Mouse (Mus musculus) stomach, postnatal 0 days (tissue): ENCODE measurements at regions not wholly inside any gene's neighbourhood (a gene's known extent, or its start where the extent isn't known, plus 50 kb on each side); places are given as distances from the start of the nearest gene placed in this dataset.

ENCODE experiments used
- ATAC-seq: fragments of 200-750 bp; cut with Nextera tagmentation; 2 replicates; pipeline ENCODE4 v1.8.0; 2017; ENCODE audit not compliant: low FRiP score, low TSS enrichment
- DNase-seq: peaks from one replicate; pipeline ENCODE4 v3.0.0-alpha.2; 2016; ENCODE audit warnings: low spot score
- H3K27ac ChIP-seq: fragments of 300-500 bp; sonication (generic); replicated peaks from 2 replicates; pipeline ENCODE4 v1.5.1; 2014; ENCODE audit warnings: mild to moderate bottlenecking, control low read depth
- H3K27me3 ChIP-seq: fragments of 300-500 bp; sonication (generic); 2 replicates; pipeline ENCODE4 v1.6.1; 2014; ENCODE audit warnings: low read length; ENCODE audit not compliant: control insufficient read depth, insufficient read depth
- H3K36me3 ChIP-seq: fragments of 300-500 bp; sonication (generic); 2 replicates; pipeline ENCODE4 v1.6.1; 2014; ENCODE audit warnings: low read length, mixed read lengths; ENCODE audit not compliant: control insufficient read depth, insufficient read depth
- H3K4me1 ChIP-seq: fragments of 300-500 bp; sonication (generic); replicated peaks from 2 replicates; pipeline ENCODE4 v1.6.1; 2014; ENCODE audit warnings: antibody characterized with exemption; ENCODE audit not compliant: control insufficient read depth, insufficient read depth
- H3K4me2 ChIP-seq: fragments of 300-500 bp; sonication (generic); replicated peaks from 2 replicates; pipeline ENCODE4 v1.6.1; 2014; ENCODE audit warnings: low read depth, mild to moderate bottlenecking, control low read depth, moderate library complexity
- H3K4me3 ChIP-seq: fragments of 300-500 bp; sonication (generic); 2 replicates; pipeline ENCODE4 v1.5.1; 2014; ENCODE audit warnings: low read depth, low read length, control low read depth
- H3K9ac ChIP-seq: fragments of 300-500 bp; sonication (generic); 2 replicates; pipeline ENCODE4 v1.6.1; 2014; ENCODE audit warnings: mild to moderate bottlenecking, low read length, control low read depth, mixed read lengths
- H3K9me3 ChIP-seq: fragments of 300-500 bp; sonication (generic); 2 replicates; pipeline ENCODE4 v1.6.1; 2016; ENCODE audit warnings: low read length; ENCODE audit not compliant: control insufficient read depth
- CTCF ChIP-seq: IDR thresholded peaks from 2 replicates; pipeline ENCODE4 v1.5.1; 2016; ENCODE audit warnings: antibody characterized with exemption, low read depth, mild to moderate bottlenecking, moderate library complexity
- EP300 ChIP-seq: optimal IDR thresholded peaks from 2 replicates; pipeline ENCODE3; 2016; ENCODE audit warnings: antibody characterized with exemption
- WGBS: fragments of 180-500 bp; shearing (Covaris S2); extraction: QIAGEN DNeasy Blood & Tissue Kit; methylation state at CpG from one replicate; pipeline ENCODE4 v1.1.7; 2014; 5-methylcytosine and 5-hydroxymethylcytosine counted together

DNA sequence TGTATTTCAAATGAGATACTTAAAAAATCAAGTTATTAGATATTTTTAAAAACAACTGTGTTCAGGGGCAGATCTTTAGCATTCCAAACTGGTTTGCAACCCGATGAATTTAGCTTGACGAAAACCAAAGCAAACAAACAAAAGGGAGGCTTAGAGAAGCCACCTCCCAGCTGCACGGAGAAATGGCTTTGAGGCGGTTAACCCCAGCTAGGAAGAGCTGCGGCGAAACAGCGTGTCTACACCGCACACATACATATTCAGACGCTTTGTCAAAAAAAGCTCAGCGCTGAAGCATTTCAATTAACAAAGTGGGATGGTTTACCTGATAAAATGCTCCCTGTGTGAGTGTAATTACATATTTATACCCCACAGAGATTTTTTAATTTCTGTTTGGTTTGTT, 123.0 kb upstream of the Ap5m1 start:
- no peak overlapping the region; the same call in 1 of the 2 replicates for H3K4me2 ChIP-seq
- H3K9ac ChIP-seq, result no peak overlapping the region
- no peaks in the 10 kb centered on the region for H3K4me1 ChIP-seq
- no peak for ATAC-seq
- no peak overlapping the region for H3K27ac ChIP-seq
- no peaks in the 10 kb centered on the region for H3K9me3 ChIP-seq
- H3K4me3 ChIP-seq, result no peak overlapping the region
- no peak for TF ChIP-seq EP300
- no peak for TF ChIP-seq CTCF
- H3K36me3 ChIP-seq, result no peaks in the 10 kb centered on the region
- no peak for DNase-seq
- no peaks in the 10 kb centered on the region for H3K27me3 ChIP-seq
- WGBS, result 36% methylated on average over 10 of the region's 10 CpGs

DNA sequence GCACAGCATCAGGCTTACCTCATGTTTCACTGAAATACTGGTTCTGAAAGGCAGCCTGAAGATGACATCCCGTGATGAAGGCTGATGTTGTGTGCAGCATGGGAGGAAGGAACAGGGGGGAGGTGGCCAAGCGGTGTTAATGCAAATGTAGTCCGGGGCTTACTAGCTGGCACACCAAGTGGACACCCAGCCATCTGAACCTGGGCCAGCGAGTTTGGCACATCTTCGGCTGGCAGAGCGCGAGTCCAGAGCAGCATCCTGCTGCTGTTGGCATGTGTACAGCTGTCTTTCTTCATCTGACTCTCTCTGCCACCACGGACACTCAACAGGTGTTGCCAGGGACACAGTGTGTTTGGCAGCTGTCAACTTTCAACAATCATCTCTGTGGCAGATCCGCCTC, 135.0 kb upstream of the Ap5m1 start:
- no peak overlapping the region for H3K4me3 ChIP-seq
- ATAC-seq (no peak), DNase-seq (no peak)
- no peaks in the 10 kb centered on the region for H3K4me1 ChIP-seq
- WGBS, result 82% methylated on average over 9 of the region's 9 CpGs
- TF ChIP-seq CTCF (no peak), EP300 (no peak)
- no peaks in the 10 kb centered on the region for H3K36me3 ChIP-seq
- H3K9ac ChIP-seq, result no peak overlapping the region
- H3K4me2 ChIP-seq, result no peak overlapping the region
- H3K27ac ChIP-seq, result no peak overlapping the region
- H3K27me3 ChIP-seq, result no peaks in the 10 kb centered on the region
- H3K9me3 ChIP-seq, result no peaks in the 10 kb centered on the region

DNA sequence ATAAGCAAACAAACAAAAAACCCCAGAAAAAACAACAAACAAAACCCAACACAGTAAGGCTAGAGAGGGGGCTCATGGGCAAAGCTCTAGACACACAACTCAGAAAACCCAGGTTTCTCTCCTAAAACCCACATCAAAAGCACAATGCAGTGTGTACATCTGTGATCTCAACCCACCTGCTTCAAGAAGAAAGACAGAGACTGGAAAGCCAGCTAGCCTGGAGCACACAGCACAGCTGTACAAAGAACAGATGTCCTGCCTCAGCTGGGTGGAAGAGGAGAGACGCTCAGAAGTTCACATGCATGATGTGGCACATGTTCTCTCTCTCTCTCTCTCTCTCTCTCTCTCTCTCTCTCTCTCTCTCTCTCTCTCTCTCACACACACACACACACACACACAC, 140.0 kb upstream of the Ap5m1 start:
- Histone ChIP-seq H3K27me3 (no peaks in the 10 kb centered on the region), H3K9ac (no peak overlapping the region), H3K4me1 (no peaks in the 10 kb centered on the region), H3K36me3 (no peaks in the 10 kb centered on the region), H3K4me2 (no peak overlapping the region), H3K4me3 (no peak overlapping the region), H3K9me3 (no peaks in the 10 kb centered on the region), H3K27ac (no peak overlapping the region)
- ATAC-seq (no peak), DNase-seq (no peak)
- TF ChIP-seq EP300 (no peak), CTCF (no peak)
- WGBS, result 50% methylated on average over 1 of the region's 1 CpGs

DNA sequence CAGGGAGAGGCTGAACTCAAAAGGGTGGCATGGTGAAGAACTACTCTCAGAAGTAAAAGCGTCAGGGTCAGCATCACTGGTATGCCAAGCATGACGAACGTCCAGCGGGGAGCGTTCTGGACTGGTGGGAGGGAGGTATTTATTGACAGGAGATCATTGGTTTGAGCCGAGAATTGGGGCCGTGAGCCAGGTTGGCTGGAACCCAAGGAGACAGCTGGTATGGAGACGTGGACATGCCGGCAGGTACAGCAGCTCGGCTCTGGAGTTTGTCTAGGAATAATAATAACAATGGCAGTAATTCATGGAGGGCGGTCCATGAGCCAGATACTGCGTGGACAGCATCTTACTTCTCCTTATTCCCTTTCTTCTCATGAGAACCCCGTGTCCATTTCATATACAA, 156.5 kb upstream of the Ap5m1 start:
- no peak overlapping the region for H3K27ac ChIP-seq
- H3K4me3 ChIP-seq, result no peak overlapping the region
- TF ChIP-seq CTCF, result no peak
- no peak for TF ChIP-seq EP300
- no peak for ATAC-seq
- H3K9me3 ChIP-seq, result no peaks in the 10 kb centered on the region
- no peak overlapping the region for H3K9ac ChIP-seq
- H3K36me3 ChIP-seq, result no peaks in the 10 kb centered on the region
- no peak overlapping the region for H3K4me2 ChIP-seq
- no peaks in the 10 kb centered on the region for H3K4me1 ChIP-seq
- 60% methylated on average over 13 of the region's 13 CpGs for WGBS
- no peak for DNase-seq
- no peaks in the 10 kb centered on the region for H3K27me3 ChIP-seq

DNA sequence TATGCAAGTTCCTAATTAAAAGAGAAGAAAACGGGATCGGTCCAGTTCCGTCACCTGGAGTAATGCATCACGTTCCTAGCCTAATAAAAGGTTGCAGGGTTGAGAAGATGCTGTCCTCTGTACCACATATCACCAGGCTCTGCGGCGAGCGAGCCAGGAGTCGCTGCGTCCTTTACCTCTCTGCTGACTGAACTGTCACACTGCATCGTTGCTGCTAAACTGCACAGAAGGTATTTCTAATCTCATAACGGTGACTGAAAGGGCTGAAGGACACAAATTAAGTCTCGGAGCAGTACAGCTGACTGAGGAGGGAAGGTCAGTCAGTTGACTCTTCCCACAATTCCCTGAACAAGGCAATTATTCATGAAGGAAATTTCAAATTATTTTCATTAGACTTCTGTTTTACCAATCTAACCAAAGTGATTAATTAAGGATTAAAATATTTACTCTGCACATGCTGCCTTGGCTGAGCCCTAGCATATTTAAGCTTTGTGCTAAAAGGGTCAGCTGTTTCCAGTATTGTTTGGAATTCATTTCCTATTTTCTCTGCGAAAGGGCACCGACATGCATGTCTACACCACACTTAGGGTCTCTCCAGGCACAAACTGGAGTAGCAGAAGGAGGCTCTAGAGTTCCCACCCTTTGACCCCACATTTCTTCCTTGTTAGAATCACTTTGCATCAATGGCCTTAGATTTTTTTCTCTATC, 157.8 kb upstream of the Ap5m1 start:
- Histone ChIP-seq H3K4me2 (no peak overlapping the region), H3K36me3 (no peaks in the 10 kb centered on the region), H3K9ac (no peak overlapping the region), H3K9me3 (no peaks in the 10 kb centered on the region), H3K27me3 (no peaks in the 10 kb centered on the region), H3K27ac (no peak overlapping the region), H3K4me3 (no peak overlapping the region), H3K4me1 (no peaks in the 10 kb centered on the region)
- no peak for TF ChIP-seq CTCF
- TF ChIP-seq EP300, result no peak
- no peak for DNase-seq
- 68% methylated on average over 14 of the region's 14 CpGs for WGBS
- no peak for ATAC-seq

DNA sequence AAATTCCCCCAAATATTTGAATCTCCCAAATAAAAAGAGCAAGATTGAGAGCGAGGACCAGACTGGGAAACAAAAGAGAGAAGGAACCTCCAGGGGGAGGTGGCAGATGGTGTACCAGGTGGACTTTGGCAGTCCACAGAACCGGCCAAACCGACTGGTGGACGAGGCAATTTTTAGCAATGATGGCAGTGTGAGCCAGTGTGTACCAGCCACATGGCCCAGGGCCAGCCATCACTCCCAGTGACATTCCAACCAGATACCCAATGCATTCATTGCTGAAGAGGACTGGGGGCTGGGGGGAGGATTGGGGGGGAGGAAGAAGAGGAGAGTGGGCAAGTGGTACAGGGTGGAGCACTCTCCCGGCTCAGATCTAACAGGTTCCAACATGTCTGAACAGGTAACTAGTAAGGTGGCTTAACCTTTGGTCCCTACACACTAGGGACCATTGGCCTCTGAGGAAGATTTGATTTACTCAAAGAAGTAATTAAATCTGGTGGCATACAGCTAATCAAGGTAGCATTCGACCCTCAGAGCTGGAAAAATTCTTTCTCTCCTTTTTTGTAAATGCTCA, 158.4 kb upstream of the Ap5m1 start:
- TF ChIP-seq EP300 (no peak), CTCF (no peak)
- ATAC-seq, result no peak
- Histone ChIP-seq H3K4me3 (no peak overlapping the region), H3K9me3 (no peaks in the 10 kb centered on the region), H3K27ac (no peak overlapping the region), H3K27me3 (no peaks in the 10 kb centered on the region), H3K4me2 (no peak overlapping the region), H3K9ac (no peak overlapping the region), H3K4me1 (no peaks in the 10 kb centered on the region), H3K36me3 (no peaks in the 10 kb centered on the region)
- WGBS, result 74% methylated on average over 6 of the region's 6 CpGs
- DNase-seq, result no peak
